Mouse (Mus musculus): ENCODE results near the gene Sp9. TPM values are rescaled to one million over a fixed set of nuclear protein-coding genes. Genes with fewer than 3 reads are reported as not detected.

Sp9 gene
- polyA plus RNA-seq (2017; shearing (Covaris generic)) = not detected

DNA sequence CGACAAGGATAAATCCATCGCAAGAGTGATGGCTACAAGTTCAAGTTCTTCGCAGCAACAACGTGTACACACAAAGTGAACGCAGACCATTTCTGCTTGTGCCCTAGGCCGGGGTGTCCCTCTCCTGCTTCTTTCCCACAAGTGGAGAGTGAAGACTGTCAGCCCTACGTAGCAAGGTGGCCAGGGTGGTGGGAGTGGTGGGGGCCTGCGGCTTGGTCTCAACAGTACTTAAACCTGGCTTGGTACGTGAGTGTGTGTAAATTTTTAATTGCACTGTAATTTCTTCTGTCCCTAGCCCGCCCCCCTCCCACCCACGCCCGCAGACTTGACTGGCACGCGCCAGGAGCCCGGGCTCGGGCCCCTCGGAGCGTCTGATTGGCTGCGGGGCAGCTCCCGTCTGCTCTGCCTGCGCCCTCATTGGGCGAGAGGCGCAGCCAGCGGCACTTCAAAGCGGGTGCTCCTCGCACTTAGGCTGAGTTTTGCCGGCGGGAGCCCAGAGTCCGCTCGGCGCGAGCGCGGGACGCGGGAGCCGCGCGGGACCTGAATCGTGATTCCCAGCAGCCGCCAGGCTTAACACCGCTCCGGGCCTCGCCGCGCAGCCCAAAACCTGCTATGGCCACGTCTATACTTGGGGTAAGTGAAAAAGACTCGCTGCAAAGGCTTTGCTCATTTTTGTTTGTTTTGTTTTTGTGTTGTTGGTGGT lies at the start of gene Sp9:
Gene Sp9, plus strand, starts transcription at position 467 of the 703 bp plus-strand sequence.
- peak; percentile 35 for ATAC-seq

DNA sequence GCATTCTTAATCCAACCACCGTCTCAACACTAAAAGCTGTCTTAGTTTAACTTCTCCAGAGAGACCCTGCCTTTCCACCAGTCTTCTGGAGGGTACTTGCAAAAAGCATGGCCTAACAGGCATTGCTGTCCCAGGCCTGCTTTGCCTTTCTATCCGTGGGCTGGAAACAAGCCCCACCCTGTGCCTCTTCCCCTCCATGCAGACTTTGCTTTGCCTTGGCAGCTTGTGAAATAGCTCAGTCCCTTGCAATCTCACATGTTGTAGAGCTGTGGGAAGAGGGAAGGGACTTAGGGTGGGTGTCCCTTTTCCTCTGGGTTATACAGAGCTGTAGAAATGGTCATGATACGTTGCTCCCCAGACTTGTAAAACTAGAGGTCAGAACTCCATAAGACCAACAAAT lies 40.6 kb upstream of the Sp9 start:
- no peak for ATAC-seq

DNA sequence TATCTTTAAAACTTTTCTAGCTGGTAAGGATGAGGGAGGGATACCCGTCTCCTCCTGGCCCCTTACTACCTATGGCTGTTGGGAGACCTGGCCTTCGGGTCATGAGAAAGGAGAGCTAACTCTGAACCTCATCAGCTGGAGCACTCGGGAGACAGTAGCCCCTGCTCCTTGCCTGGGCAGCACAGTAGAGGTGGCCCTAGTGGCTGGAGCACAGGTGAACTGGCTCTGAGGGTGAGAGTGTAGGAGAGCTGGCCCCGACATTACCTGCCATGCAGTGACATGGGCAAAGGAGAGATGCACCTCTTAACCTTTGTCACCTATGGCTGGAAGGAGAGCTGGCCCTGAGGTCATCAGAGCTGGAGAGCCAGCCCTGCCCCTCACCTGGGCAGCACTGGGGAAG lies 30.4 kb upstream of the Sp9 start:
- ATAC-seq = no peak

DNA sequence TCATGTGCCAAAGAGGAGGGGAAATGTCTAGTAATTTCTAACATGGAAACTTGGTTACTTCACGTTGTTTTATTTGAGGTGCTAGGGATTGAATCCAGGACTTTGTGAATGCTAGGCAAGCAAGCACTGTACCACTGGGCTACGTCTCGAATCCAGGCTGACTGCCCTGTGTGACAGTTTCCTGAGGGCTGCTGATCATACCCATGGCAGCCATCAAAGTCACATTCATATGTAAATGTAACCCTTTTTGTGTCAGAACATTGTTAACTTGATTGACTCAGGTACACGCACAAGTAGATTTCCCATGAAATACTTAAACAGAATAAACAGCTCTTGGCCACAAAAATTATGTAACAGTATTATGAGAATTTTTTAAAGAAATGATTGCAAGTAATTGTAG lies 23.0 kb upstream of the Sp9 start:
- no peak for ATAC-seq

DNA sequence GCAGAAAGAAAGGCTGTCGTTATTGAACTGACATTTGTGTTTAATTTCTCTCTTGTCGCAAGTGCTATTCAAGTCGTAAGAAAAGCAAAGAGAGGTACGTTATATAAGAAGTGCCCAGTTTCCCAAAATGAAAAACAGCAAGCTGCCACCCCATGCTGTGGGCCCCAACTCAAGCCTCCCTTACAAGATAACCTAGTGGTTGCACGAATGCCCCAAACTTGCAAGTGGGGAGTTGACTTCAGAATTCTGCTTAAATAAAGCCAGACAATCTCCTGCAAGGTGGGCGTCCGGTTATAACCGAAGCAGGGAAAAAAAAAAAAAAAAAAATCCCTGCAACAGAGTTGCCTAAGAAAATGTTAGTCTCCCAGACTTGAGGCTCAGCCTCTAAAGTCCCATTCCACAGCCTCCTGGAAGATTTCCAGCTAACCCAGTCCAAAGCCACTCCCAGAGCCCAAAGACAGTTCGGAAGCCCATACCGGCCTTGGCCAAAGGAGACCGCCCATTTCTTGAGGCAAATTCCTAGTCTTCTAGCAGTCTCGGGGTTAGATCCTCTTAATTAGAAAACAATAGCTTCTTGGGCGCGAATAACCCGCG lies 8.5 kb upstream of the Sp9 start:
- ATAC-seq = no peak

DNA sequence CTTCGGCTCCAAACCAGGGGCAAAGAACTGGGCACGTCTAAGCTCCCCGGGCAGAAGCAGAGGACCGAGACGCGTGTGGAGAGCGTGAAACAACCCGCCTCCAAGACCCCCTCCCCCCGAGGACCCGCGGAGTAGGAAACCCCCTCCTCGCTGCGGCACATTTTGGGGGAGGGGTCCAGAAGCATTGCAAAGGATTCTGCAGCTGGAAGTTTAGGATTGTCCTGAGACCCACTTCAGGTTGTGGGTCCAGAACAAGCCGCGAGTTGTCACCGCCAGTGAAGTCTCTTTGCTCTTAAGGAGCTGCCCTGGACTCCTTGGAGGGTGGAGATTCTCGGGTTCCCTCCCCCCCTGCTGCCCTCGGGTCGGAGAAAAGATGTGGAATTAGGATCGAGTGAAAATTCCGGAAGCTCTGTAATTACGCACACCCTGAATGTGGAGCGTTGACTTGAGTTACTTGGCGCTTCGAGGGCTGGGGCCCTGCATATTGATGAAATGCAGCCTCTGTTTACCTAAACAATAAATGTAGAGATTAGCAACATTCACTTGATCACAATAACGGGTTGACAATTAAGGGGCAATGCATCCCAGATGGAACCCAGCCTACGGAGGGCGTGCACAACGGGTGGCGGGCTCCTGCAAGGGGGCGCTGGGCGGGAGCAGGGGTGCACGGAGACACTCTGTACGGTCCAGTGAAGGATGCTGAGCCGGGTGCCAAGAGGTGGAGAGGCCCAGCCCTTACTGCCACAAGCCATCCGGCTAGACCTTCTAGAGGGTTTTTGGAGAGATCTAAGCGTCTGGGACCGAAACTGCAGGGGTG lies 7.7 kb upstream of the Sp9 start:
- ATAC-seq = peak; percentile 23

DNA sequence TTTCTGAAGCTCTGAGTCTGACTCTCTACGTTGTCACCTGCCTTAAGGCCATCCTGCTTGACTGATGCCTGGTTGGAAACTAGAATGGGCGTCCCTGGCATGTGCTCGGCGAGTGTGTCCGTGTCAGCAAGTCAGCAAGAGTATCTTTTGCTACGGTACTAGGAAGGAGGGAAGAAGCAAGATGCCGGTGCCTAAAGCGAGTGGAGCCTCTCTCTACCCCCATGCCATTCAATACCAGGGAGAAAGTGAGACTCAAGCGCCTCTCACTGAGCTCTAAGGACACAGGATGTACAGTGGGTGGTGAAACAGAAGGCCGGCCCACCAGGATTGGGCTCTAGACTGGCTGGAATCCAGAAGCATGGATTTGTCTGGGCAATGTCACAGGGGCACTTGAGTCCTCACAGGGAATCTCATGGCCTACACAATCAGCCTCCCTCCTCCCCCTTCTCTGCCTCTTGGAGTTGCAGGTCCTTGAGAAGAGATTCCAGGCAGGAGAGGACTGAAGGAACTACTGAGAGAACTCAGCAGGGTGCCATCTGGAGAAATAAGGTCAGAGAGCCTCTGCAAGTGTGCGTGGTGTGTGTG lies 7.0 kb upstream of the Sp9 start:
- peak; percentile 22 for ATAC-seq

DNA sequence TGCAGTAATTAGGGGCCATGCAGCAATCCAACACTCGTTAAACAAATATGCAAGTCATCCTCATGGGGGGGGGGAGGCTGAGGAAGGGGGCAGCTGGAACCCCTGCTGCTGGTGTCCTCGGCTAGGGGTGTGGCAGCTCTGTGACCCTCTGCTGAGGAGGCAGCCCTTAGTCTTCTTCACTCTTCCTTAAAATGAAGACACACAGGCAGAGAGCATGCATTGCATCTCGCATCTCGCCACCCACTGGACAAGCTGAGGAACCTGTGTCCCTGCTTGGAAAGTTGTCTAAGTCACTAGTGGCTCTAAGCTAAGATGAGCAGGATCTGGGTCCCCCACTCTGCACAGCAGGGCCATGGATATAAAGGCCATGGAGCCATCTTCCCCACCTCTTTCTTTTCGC lies 5.7 kb upstream of the Sp9 start:
- no peak for ATAC-seq

DNA sequence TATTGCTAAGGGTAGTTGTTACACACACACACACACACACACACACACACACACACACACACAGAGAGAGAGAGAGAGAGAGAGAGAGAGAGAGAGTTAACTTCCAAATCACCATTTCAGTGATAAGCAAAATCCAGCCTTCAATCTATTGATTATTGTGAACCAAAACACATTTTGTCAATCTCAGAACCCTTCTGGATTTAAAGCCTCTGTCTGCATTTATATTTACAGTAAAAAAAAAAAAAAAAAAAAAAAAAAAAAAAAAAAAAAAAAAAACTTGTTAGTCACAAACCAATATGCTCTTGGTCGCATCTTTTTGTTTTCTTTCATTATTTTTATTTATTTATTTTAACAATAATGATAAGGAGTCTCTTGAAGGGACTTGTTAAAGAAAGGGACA lies 5.1 kb upstream of the Sp9 start:
- no peak for ATAC-seq

DNA sequence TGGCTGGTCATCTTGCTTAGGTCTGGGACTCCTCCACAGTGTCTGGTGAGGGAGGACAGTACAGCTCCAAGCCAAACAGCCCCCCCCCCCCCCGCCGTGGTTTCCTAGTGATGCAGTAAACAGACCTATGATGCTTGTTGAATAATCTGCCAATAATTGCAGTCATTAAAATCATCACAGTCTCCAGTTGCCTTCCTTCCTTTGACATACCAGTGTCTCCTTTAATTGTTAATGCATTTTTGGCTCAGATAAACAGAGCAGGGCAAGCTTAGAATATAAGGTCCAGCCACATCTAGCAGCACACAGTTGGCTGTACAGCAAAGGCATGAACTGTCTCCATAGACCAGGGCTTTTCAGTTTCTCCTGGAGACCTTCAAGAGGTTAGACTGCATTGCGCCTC lies 4.5 kb upstream of the Sp9 start:
- ATAC-seq = no peak

DNA sequence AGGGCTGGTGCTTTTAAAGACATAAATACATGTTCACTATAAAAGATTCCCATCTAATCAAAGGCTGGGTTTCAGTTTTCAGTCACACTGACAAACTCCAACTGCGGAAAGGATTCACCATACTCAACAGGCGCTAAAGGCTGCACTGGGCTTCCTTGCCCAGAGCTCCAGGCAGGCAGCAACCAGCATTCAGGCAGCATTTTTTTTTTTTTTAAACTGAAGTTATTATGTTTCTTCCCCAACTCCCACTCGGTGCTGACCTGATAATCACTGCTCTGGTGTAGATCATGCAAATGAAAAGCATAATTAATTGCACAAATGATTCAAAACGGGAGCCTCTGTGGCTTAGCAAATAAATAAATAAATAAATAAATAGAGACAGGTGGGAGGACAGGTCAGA lies 3.9 kb upstream of the Sp9 start:
- ATAC-seq = no peak

DNA sequence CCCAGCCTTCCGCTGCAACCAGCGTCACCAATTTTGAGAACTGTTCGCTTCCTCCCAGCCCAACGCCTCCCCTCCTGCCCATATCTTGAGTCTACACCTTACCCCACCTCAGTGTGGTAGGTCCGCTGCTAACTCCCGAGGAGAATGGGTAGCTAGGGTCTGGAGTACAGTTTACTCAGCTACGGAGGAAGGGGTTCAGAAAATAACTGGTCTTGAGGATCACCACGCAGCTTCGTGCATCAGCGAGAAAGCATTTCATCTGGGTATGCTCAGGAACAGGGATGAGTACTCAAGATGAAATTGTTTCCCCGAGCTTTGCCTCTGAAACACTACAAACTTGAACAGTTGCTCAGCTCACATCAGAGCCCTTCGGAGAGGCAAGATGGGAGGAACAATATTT lies 3.4 kb upstream of the Sp9 start:
- ATAC-seq = no peak

DNA sequence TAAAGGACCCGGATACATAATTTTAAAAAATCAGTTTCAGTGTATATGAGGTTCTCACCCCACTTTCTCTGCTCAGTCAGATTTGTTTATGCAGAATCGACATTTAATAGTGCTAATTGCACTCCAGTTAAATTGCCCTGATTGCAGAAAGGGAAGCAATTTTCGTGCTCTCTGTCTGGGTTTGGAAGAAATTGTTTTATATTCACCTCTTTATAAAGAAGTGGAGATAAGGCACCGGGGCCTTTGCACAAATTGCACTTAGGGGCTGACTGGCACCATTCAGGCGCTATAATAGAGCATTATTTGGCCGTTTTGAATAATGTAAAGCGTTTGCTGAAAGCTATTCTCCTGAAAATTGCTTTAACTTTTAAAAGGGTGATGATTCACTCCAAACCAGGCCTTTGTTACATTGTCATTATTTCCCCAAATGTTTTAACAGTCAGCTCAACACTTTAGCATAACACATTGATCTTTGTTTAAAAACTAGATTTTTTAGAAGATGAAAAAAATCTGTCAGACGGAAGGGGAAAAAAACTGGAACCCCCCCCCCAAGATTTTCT lies 2.8 kb upstream of the Sp9 start:
- ATAC-seq = no peak

DNA sequence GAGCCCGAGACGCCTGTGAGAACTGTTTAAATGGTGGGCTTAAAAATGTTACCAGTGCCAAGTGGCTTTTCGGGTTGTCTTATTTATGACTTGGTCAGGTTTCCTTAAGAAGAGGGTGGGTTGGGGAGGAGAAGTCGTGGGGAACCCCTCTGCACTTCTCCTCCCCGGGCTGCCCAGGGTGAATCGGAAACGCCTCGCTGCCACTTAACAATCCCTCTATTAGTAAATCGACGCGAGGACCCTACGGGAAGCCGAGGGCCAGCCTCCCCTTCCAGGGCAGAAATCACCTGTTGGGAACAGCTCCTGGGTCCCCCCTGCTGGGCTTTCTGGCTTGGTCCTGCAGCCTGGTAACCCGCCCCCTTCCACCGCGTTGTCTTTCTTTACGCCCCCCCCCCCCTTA lies 2.1 kb upstream of the Sp9 start:
- no peak for ATAC-seq

DNA sequence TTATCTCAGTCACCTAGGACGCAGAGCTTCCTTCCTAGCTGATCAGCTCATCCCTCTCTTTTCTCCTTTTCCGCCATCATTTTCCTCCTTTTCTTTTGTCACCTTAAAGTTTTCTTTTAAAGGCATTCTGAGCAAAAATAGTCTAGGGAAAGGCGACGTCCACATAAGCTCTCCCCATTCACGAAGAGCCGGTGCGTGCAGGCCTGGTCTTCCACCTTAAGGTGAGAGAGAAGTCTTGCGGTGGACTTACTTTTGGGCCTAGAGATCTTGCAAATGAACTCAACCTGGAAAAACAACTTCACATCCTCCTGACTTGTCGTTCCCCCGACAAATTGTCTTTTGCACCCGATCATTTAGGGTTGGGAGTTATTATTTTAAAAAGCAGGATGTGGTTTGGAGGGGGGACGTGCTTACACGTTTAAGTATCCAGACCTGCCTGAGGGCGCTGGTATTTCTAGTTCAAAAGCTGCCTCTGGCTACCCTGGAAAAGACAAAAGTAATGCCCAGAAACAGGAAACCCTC lies 1.6 kb upstream of the Sp9 start:
- ATAC-seq = peak; percentile 51

DNA sequence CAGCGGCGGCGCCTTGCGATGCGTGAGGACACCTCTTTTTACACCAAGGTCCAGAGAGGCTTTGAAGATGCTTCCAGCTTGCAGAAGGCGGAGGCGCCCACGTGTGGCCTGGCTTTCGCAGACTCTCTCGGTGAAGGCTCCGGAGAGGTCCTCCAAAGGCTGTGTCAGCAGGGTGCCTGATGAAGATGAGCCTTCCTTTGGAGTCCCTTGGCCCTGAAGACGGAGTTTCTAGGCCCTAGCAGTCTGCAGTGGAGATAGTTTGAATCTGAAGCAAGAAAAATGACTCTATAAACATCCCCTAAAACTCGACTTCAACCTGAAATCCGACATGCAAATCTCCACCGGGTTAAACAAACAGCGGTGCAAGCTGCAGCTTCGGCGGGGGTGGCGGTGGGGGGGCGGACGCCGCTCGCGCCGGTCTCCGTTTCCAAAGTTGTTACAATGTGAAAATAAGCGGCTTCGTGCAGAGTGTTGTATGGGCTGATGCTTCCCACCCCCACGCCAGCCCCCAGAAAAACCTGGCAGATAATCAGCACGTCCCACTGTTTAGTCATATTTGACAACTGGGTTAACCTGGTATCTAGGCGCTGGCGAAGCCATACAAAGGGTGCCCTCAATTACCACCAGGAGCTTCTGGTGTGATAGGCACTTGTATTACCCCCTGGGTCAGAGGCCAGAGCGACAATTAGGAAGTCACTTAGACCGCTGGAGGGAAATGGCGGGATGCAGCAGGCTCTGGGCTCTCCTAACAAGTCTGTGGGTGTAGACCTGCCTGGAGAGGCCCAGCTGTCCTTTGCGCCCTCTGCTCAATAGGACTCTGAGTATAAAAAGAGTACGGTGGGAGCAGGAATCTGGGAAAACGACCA lies 899 bp upstream of the Sp9 start:
- peak; percentile 15 for ATAC-seq

DNA sequence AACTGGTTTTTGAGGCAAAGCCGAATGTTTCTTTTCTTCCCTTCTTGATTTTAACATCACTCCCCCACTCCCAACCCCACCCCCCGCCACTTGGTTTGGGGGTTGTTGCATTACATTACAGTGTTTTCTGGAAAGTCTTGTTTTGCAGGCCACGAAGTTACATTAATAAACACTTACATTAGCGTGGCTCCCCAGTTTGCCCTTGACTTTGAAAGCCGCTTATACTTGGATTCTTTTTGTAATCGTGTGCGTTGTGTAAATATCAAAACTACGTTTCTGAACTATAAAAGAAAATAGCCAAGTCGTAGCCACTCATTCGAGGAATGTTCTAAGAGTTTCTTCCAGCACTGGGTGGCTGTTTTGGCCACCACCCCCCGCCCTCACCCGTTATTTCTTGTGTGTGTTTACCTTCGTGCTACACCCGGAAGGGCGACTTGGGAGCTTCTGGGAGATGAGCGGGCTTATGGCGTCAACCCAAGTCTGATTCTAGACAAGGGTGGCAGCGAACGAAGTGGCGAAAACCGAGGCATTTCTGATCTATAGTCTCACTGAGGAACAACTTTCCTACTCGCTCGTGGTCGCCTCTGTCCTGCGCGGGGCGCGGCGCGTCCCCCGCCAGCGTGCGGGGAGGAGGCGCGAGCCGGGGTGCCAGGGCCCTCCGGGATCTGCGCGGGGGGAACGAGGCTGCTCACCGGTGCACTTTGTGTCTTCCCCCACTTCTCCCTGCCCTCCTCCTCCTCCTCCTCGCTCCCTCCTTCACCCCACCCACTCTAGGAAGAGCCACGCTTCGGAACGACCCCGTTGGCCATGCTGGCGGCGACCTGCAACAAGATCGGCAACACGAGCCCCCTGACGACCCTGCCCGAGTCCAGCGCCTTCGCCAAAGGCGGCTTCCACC lies 875 bp downstream of the Sp9 start:
- ATAC-seq = no peak

DNA sequence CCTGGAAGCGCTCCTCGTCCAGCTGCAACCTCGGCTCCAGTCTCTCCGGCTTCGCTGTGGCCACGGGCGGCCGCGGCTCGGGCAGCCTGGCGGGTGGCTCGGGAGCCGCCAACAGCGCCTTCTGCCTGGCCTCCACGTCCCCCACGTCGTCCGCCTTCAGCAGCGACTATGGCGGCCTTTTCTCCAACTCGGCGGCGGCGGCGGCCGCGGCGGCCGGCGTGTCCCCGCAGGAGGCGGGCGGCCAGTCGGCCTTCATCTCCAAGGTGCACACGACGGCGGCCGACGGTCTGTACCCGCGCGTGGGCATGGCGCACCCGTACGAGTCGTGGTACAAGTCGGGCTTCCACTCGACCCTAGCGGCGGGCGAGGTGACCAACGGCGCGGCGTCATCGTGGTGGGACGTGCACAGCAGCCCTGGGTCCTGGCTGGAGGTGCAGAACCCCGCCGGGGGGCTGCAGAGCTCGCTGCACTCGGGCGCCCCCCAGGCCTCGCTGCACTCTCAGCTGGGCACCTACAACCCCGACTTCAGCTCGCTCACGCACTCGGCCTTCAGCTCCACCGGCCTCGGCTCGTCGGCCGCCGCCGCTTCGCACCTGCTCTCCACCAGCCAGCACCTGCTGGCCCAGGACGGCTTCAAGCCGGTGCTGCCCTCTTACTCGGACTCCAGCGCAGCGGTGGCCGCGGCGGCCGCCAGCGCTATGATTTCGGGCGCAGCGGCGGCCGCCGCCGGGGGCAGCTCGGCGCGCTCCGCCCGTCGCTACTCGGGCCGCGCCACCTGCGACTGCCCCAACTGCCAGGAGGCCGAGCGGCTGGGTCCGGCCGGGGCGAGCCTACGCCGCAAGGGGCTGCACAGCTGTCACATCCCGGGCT lies 1.8 kb downstream of the Sp9 start:
- no peak for ATAC-seq

DNA sequence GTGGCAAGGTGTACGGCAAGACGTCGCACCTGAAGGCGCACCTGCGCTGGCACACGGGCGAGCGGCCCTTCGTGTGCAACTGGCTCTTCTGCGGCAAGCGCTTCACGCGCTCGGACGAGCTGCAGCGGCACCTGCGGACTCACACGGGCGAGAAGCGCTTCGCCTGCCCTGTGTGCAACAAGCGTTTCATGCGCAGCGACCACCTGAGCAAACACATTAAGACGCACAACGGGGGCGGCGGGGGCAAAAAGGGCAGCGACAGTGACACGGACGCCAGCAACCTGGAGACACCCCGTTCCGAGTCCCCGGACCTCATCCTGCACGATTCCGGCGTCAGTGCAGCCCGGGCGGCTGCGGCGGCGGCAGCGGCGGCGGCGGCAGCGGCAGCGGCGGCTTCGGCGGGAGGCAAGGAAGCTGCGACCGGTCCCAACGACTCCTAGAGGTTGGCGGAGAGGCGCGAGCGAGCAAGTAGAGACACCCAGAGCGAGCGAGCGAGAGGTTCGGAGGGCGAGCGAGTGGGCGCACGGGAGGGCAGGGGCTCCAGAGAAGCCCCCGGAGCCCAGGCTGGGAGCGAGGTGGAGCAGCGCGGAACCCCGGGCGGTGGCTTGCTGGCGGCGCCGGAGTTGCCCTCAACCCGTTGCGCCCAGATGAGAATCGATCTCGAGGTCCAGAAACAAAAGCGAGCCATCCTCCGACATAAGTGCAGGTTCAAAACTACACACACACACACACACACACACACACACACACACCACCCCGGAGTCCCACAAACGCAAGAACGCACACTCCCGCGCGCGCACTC lies 2.6 kb downstream of the Sp9 start:
- ATAC-seq = peak; percentile 16
